Mouse (Mus musculus) hindbrain, embryonic 15.5 days (tissue): Measurements from ENCODE around the gene Gnai3. TPM values are rescaled to one million over a fixed set of nuclear protein-coding genes. Genes with fewer than 3 reads are reported as not detected.

ENCODE experiments used
- ATAC-seq: fragments of 200-750 bp; cut with Nextera tagmentation; 2 replicates; pipeline ENCODE4 v1.8.0; 2017; ENCODE audit warnings: low read depth, moderate number of reproducible peaks, moderate TSS enrichment; ENCODE audit not compliant: low FRiP score
- H3K27ac ChIP-seq: fragments of 300-500 bp; sonication (generic); replicated peaks from 2 replicates; pipeline ENCODE4 v1.5.1; 2015; ENCODE audit warnings: mild to moderate bottlenecking, inconsistent platforms
- H3K27me3 ChIP-seq: fragments of 300-500 bp; sonication (generic); 2 replicates; pipeline ENCODE4 v1.6.1; 2015; ENCODE audit warnings: control low read depth, inconsistent platforms
- H3K36me3 ChIP-seq: fragments of 300-500 bp; sonication (generic); 2 replicates; pipeline ENCODE4 v1.6.1; 2015; ENCODE audit warnings: control low read depth, inconsistent platforms
- H3K4me1 ChIP-seq: fragments of 300-500 bp; sonication (generic); replicated peaks from 2 replicates; pipeline ENCODE4 v1.6.1; 2015; ENCODE audit warnings: control low read depth, inconsistent platforms
- H3K4me2 ChIP-seq: fragments of 300-500 bp; sonication (generic); 2 replicates; pipeline ENCODE4 v1.6.1; 2015; ENCODE audit warnings: moderate library complexity, mild to moderate bottlenecking, inconsistent platforms
- H3K4me3 ChIP-seq: fragments of 300-500 bp; sonication (generic); 2 replicates; pipeline ENCODE4 v1.5.1; 2015; ENCODE audit warnings: mild to moderate bottlenecking, inconsistent platforms
- H3K9ac ChIP-seq: fragments of 300-500 bp; sonication (generic); 2 replicates; pipeline ENCODE4 v1.6.1; 2015; ENCODE audit warnings: inconsistent platforms
- H3K9me3 ChIP-seq: fragments of 300-500 bp; sonication (generic); 2 replicates; pipeline ENCODE4 v1.6.1; 2016; ENCODE audit warnings: control low read depth, inconsistent platforms
- WGBS: fragments of 180-500 bp; shearing (Covaris S2); methylation state at CpG from one replicate; pipeline ENCODE4 v1.1.7; 2015; 5-methylcytosine and 5-hydroxymethylcytosine counted together
- polyA plus RNA-seq: library from polyadenylated mRNA; unstranded; fragments of >200 nt; fragmentation: Nextera tagmentation; extraction: Ambion mirVana; gene quantifications from 2 replicates; pipeline ENCODE4 v1.2.1, GENCODE M21; 2015

The Gnai3 gene
- polyA plus RNA-seq, 1 experiment from 2014 or later: 122 TPM

GRCm38 (mm10) chr3:108178756-108179715 is 33.1 kb upstream of the Gnai3 start:
- Histone ChIP-seq H3K27ac (no peak overlapping the region), H3K4me2 (no peak overlapping the region), H3K27me3 (no peaks in the 10 kb centered on the region), H3K9ac (no peak overlapping the region), H3K36me3 (no peaks in the 10 kb centered on the region), H3K9me3 (no peaks in the 10 kb centered on the region), H3K4me1 (peaks cover 16% of the 10 kb centered on the region), H3K4me3 (no peak overlapping the region)
- no peak for ATAC-seq
- 78% methylated on average over 7 of the region's 7 CpGs for WGBS

GRCm38 (mm10) chr3:108174672-108175531 is 29.0 kb upstream of the Gnai3 start:
- 13% methylated on average over 14 of the region's 14 CpGs for WGBS
- Histone ChIP-seq H3K9ac (0 out of 2 replicates have a peak overlapping the region, but pooled peaks have one; percentile 18), H3K4me2 (peak overlapping the region; percentile 45), H3K36me3 (no peaks in the 10 kb centered on the region), H3K4me1 (peaks cover 20% of the 10 kb centered on the region), H3K27ac (peak overlapping the region; percentile 83), H3K4me3 (no peak overlapping the region), H3K27me3 (no peaks in the 10 kb centered on the region), H3K9me3 (no peaks in the 10 kb centered on the region)
- ATAC-seq: peak; percentile 84

GRCm38 (mm10) chr3:108169199-108169598 is 23.3 kb upstream of the Gnai3 start:
- Histone ChIP-seq H3K9ac (no peak overlapping the region), H3K27me3 (no peaks in the 10 kb centered on the region), H3K4me1 (peaks cover 36% of the 10 kb centered on the region), H3K4me2 (no peak overlapping the region), H3K27ac (no peak overlapping the region), H3K36me3 (no peaks in the 10 kb centered on the region), H3K9me3 (no peaks in the 10 kb centered on the region), H3K4me3 (no peak overlapping the region)
- ATAC-seq: no peak
- 41% methylated on average over 3 of the region's 3 CpGs for WGBS

GRCm38 (mm10) chr3:108167499-108167898 is 21.6 kb upstream of the Gnai3 start:
- H3K9ac ChIP-seq: no peak overlapping the region
- WGBS: 29% methylated on average over 14 of the region's 14 CpGs
- no peak overlapping the region for H3K4me2 ChIP-seq
- ATAC-seq: no peak
- H3K36me3 ChIP-seq: no peaks in the 10 kb centered on the region
- H3K9me3 ChIP-seq: no peaks in the 10 kb centered on the region
- H3K27me3 ChIP-seq: no peaks in the 10 kb centered on the region
- peaks cover 31% of the 10 kb centered on the region for H3K4me1 ChIP-seq
- no peak overlapping the region for H3K4me3 ChIP-seq
- no peak overlapping the region for H3K27ac ChIP-seq

GRCm38 (mm10) chr3:108166486-108167211 is 20.7 kb upstream of the Gnai3 start:
- Histone ChIP-seq H3K4me2 (no peak overlapping the region), H3K4me3 (no peak overlapping the region), H3K27ac (peak overlapping the region; percentile 74), H3K9ac (no peak overlapping the region), H3K27me3 (no peaks in the 10 kb centered on the region), H3K36me3 (no peaks in the 10 kb centered on the region), H3K9me3 (no peaks in the 10 kb centered on the region), H3K4me1 (peaks cover 31% of the 10 kb centered on the region)
- WGBS: 5% methylated on average over 9 of the region's 11 CpGs
- peak; percentile 54 for ATAC-seq

- peak; percentile 29; the same call in 1 of the 2 replicates for ATAC-seq
- WGBS: 22% methylated on average over 10 of the region's 10 CpGs
- Histone ChIP-seq H3K9ac (peak overlapping the region; percentile 18), H3K9me3 (no peaks in the 10 kb centered on the region), H3K4me3 (no peak overlapping the region), H3K36me3 (no peaks in the 10 kb centered on the region), H3K27me3 (no peaks in the 10 kb centered on the region), H3K4me2 (peak overlapping the region; percentile 52; the same call in 1 of the 2 replicates), H3K27ac (peak overlapping the region; percentile 74), H3K4me1 (peaks cover 31% of the 10 kb centered on the region)
Measured at GRCm38 (mm10) chr3:108165532-108166315, 19.8 kb upstream of the Gnai3 start.

- peak overlapping the region; percentile 52 for H3K4me2 ChIP-seq
- H3K36me3 ChIP-seq: no peaks in the 10 kb centered on the region
- H3K4me1 ChIP-seq: peaks cover 31% of the 10 kb centered on the region
- no peaks in the 10 kb centered on the region for H3K9me3 ChIP-seq
- peak; percentile 74 for ATAC-seq
- H3K27me3 ChIP-seq: no peaks in the 10 kb centered on the region
- peak overlapping the region; percentile 23; the same call in 1 of the 2 replicates for H3K27ac ChIP-seq
- H3K9ac ChIP-seq: peak overlapping the region; percentile 28; the same call in 1 of the 2 replicates
- 10% methylated on average over 9 of the region's 9 CpGs for WGBS
- peak overlapping the region; percentile 20; the same call in 1 of the 2 replicates for H3K4me3 ChIP-seq
Measured at GRCm38 (mm10) chr3:108164807-108165206, 18.9 kb upstream of the Gnai3 start.

- Histone ChIP-seq H3K9ac (no peak overlapping the region), H3K36me3 (no peaks in the 10 kb centered on the region), H3K9me3 (no peaks in the 10 kb centered on the region), H3K4me3 (no peak overlapping the region), H3K27me3 (no peaks in the 10 kb centered on the region), H3K27ac (no peak overlapping the region), H3K4me2 (no peak overlapping the region), H3K4me1 (peaks cover 31% of the 10 kb centered on the region)
- no peak for ATAC-seq
- WGBS: 67% methylated on average over 5 of the region's 5 CpGs
Measured at GRCm38 (mm10) chr3:108164091-108164490, 18.1 kb upstream of the Gnai3 start.

- no peak overlapping the region for H3K9ac ChIP-seq
- peak overlapping the region; percentile 35 for H3K27ac ChIP-seq
- H3K4me2 ChIP-seq: no peak overlapping the region
- 43% methylated on average over 9 of the region's 9 CpGs for WGBS
- no peaks in the 10 kb centered on the region for H3K36me3 ChIP-seq
- H3K9me3 ChIP-seq: no peaks in the 10 kb centered on the region
- ATAC-seq: peak; percentile 39
- H3K27me3 ChIP-seq: no peaks in the 10 kb centered on the region
- H3K4me1 ChIP-seq: peaks cover 20% of the 10 kb centered on the region
- H3K4me3 ChIP-seq: no peak overlapping the region
Measured at GRCm38 (mm10) chr3:108158383-108159037, 12.6 kb upstream of the Gnai3 start.

GRCm38 (mm10) chr3:108154656-108155055 is 8.7 kb upstream of the Gnai3 start, which contains the start of gene Gpr61:
Gene Gpr61, minus strand, starts transcription at chr3:108154882.
- H3K36me3 ChIP-seq: no peaks in the 10 kb centered on the region
- peak within 1 kb of the TSS; percentile 57; the same call in 1 of the 2 replicates for H3K27ac ChIP-seq
- no peaks in the 10 kb centered on the region for H3K9me3 ChIP-seq
- H3K4me2 ChIP-seq: peak within 1 kb of the TSS; percentile 53
- 40% methylated on average over 4 of the region's 4 CpGs for WGBS
- H3K4me3 ChIP-seq: peak within 1 kb of the TSS; percentile 45
- peak within 1 kb of the TSS; percentile 50 for H3K9ac ChIP-seq
- H3K27me3 ChIP-seq: no peaks in the 10 kb centered on the region
- ATAC-seq: peak; percentile 79
- H3K4me1 ChIP-seq: peaks cover 24% of the 10 kb centered on the region
